Mouse (Mus musculus): ENCODE measurements around the gene Sdhaf4. TPM values are rescaled to one million over a fixed set of nuclear protein-coding genes. Genes with fewer than 3 reads are reported as not detected.

Sdhaf4 gene
- polyA plus RNA-seq (2017; shearing (Covaris generic)): 67.9 TPM

DNA sequence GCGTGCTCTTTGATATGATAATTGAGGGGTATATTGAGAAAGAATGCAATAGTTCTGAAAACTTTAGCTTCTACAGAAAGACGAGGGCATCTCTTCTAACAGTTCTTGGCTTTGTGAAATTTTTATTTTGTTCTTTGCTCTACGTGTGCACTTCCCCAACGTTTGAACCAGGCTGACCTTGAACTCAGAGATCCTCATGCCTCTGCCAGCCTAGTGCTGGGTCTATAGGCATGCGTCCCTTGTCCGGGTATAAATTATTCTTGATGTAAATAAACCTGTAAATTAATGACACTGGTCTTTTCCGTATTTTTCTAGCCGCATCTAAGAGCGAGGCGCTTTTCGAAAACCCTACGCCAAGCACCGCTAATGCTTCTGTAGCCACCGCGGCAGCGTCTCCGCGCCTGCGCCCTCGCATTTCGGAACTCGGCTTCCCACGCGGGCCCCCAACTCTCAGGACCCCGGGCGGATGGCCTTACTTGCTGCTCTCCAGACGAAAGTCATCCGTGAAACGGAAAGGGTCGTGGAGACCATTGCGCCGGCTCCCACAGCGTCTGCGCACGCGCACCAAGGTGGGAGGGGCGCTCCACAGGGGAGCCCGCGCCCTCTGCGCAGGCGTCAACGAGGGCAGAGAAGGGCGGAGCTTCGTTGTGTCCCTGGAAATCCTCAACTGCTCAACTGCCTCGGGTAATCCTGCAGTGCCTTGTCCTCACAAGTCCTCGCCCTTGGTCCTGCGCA lies at the start of gene Sdhaf4:
Gene Sdhaf4, minus strand, starts transcription at position 587 of the 735 bp plus-strand sequence.

Other genes with a start within 250 kb of the Sdhaf4 start
- 0.65 TPM for gene B3gat2, start 243.9 kb downstream of the Sdhaf4 start, polyA plus RNA-seq (2017; shearing (Covaris generic))
- 11.2 TPM for gene Smap1, start 83.3 kb downstream of the Sdhaf4 start, polyA plus RNA-seq (2017; shearing (Covaris generic))
- gene Fam135a, start 94.7 kb upstream of the Sdhaf4 start, polyA plus RNA-seq (2017; shearing (Covaris generic)): 0.12 TPM
- not detected for gene Col9a1, start 172.0 kb upstream of the Sdhaf4 start, polyA plus RNA-seq (2017; shearing (Covaris generic))

Data from CD4-positive, CD25-positive, alpha-beta regulatory T cell, adult 9 weeks (primary cell).